Mouse (Mus musculus) bone marrow macrophage, adult 2 months (primary cell): ENCODE measurements around the gene Frem2. TPM values are rescaled to one million over a fixed set of nuclear protein-coding genes. Genes with fewer than 3 reads are reported as not detected.

Source experiments
- H3K27ac ChIP-seq: 2 replicates; pipeline ENCODE4 v1.5.1; 2012; ENCODE audit warnings: low read depth, low read length; ENCODE audit not compliant: insufficient read depth
- H3K4me1 ChIP-seq: 2 replicates; pipeline ENCODE4 v1.6.1; 2012; ENCODE audit warnings: low read length; ENCODE audit not compliant: control insufficient read depth, insufficient read depth
- H3K4me3 ChIP-seq: 2 replicates; pipeline ENCODE4 v1.5.1; 2012; ENCODE audit warnings: mild to moderate bottlenecking, low read length, moderate library complexity; ENCODE audit not compliant: insufficient read depth
- CTCF ChIP-seq: IDR thresholded peaks from 2 replicates; pipeline ENCODE4 v1.5.1; 2012; ENCODE audit warnings: low read depth, mild to moderate bottlenecking, low read length, moderate library complexity
- POLR2A ChIP-seq: IDR thresholded peaks from 2 replicates; pipeline ENCODE4 v1.6.1; 2012; ENCODE audit warnings: mild to moderate bottlenecking, low read depth, low read length, borderline replicate concordance
- polyA plus RNA-seq: library from polyadenylated mRNA; stranded (reverse); fragments of >200 nt; gene quantifications from 2 replicates; pipeline ENCODE4 v1.2.4, GENCODE M21; 2012; ENCODE audit not compliant: missing spikeins, insufficient read depth, insufficient read length

Gene Frem2
- not detected in 2 replicates for polyA plus RNA-seq

GRCm38 (mm10) chr3:53656878-53657561 lies at the start of gene Frem2:
TSS of gene Frem2 (minus strand) at chr3:53657355.
- Histone ChIP-seq H3K27ac (no peak within 1 kb of the TSS), H3K4me1 (no peaks in the 10 kb centered on the region), H3K4me3 (no peak within 1 kb of the TSS)
- TF ChIP-seq POLR2A (no peak), CTCF (no peak)

DNA sequence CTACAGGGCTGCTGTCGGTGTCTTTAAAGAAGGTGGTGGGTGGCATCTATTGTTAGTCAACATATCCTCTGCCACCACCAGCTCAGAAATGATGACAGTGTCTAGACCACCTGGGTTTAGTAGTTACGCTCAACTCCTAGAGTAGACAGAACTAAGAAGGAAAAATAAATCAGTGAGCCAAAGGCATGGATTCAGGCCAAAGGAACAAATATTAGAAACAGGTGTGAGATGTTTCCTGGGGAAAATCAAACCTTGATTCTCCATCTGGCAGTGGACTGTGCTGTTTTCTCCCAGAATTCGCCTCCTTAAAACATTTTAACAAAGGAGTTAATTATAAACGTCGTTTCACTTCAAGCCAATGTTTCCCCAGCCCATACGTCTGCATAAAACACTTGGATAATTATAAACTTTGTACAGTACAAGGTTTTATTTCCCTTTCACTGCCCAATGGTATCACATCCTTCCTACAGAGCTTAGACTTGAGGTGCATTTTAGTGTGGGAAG lies 48.9 kb upstream of the Frem2 start:
- H3K4me3 ChIP-seq: no peak overlapping the region
- TF ChIP-seq CTCF: no peak
- no peak for TF ChIP-seq POLR2A
- H3K4me1 ChIP-seq: no peaks in the 10 kb centered on the region
- H3K27ac ChIP-seq: no peak overlapping the region

- Histone ChIP-seq H3K4me1 (no peaks in the 10 kb centered on the region), H3K4me3 (no peak overlapping the region), H3K27ac (no peak overlapping the region)
- no peak for TF ChIP-seq CTCF
- no peak for TF ChIP-seq POLR2A
These were observed 46.0 kb upstream of the Frem2 start for GRCm38 (mm10) chr3:53703126-53703505.

- Histone ChIP-seq H3K27ac (no peak overlapping the region), H3K4me1 (no peaks in the 10 kb centered on the region), H3K4me3 (no peak overlapping the region)
- TF ChIP-seq CTCF (no peak), POLR2A (no peak)
These were observed 45.4 kb upstream of the Frem2 start for GRCm38 (mm10) chr3:53702421-53703125.

GRCm38 (mm10) chr3:53701940-53702339 lies 44.8 kb upstream of the Frem2 start:
- H3K27ac ChIP-seq: no peak overlapping the region
- TF ChIP-seq CTCF (no peak), POLR2A (no peak)
- H3K4me1 ChIP-seq: no peaks in the 10 kb centered on the region
- no peak overlapping the region for H3K4me3 ChIP-seq

GRCm38 (mm10) chr3:53687776-53688175 lies 30.6 kb upstream of the Frem2 start:
- Histone ChIP-seq H3K4me1 (no peaks in the 10 kb centered on the region), H3K27ac (no peak overlapping the region), H3K4me3 (no peak overlapping the region)
- TF ChIP-seq POLR2A (no peak), CTCF (no peak)

DNA sequence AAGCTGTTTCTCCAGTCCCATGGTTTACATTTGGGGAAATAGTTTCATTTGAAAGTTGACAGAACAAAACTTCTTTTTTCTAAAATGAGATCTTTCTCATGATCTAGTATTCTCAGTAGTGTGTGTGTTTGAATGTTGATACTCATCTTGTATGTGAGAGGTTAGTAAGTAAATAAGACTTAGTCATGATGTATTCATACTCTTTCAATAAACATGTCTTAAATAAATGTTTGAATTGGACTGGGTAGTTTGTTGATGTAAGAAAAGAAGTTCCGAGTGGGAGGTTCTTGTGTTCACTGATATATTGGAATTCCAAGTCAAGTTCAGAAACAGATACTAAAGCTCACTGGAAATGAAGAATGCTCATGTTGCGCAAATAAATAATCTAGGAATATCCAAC lies 25.1 kb upstream of the Frem2 start:
- TF ChIP-seq CTCF: no peak
- TF ChIP-seq POLR2A: no peak
- Histone ChIP-seq H3K4me1 (no peaks in the 10 kb centered on the region), H3K27ac (no peak overlapping the region), H3K4me3 (no peak overlapping the region)

- no peaks in the 10 kb centered on the region for H3K4me1 ChIP-seq
- H3K4me3 ChIP-seq: no peak overlapping the region
- TF ChIP-seq POLR2A: no peak
- no peak for TF ChIP-seq CTCF
- H3K27ac ChIP-seq: no peak overlapping the region
These were observed 23.7 kb upstream of the Frem2 start for GRCm38 (mm10) chr3:53680816-53681215.

DNA sequence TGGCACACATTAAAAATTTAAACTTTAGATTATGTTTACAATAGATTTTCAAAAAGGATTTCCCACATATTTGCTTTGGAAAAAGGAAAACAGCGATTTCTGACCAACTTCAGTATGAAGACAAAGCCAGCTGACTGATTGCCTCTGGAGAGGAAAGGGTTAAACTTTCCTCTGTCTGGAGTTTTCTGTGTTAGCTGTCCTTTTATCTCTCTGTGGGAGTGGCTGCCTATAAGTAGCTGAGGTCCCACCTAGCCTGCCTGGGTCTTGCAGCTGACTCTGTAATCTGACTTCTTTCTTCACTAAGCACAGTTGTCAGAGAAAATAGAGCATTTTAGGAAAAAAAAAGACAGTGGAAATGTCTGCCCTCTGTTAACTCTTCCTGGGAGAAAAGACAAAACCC lies 17.1 kb upstream of the Frem2 start:
- H3K27ac ChIP-seq: no peak overlapping the region
- no peak for TF ChIP-seq CTCF
- TF ChIP-seq POLR2A: no peak
- H3K4me3 ChIP-seq: no peak overlapping the region
- no peaks in the 10 kb centered on the region for H3K4me1 ChIP-seq

GRCm38 (mm10) chr3:53669736-53670135 lies 12.6 kb upstream of the Frem2 start:
- no peaks in the 10 kb centered on the region for H3K4me1 ChIP-seq
- no peak overlapping the region for H3K4me3 ChIP-seq
- TF ChIP-seq CTCF: no peak
- TF ChIP-seq POLR2A: no peak
- H3K27ac ChIP-seq: no peak overlapping the region
